Mouse (Mus musculus) G1E (cell line): ENCODE data around the gene Bms1.

Experiments
- CTCF ChIP-seq: IDR thresholded peaks from 2 replicates; pipeline ENCODE4 v1.5.1; 2012; ENCODE audit warnings: low read depth, low read length, inconsistent platforms, mixed read lengths
- GATA1 ChIP-seq: IDR thresholded peaks from 2 replicates; pipeline ENCODE4 v1.6.1; 2012; ENCODE audit warnings: borderline replicate concordance, low read length, inconsistent platforms, mixed read lengths
- GATA2 ChIP-seq: IDR thresholded peaks from 2 replicates; pipeline ENCODE4 v1.6.1; 2012; ENCODE audit warnings: low read depth, low read length, inconsistent platforms, borderline replicate concordance
- TAL1 ChIP-seq: conservative IDR thresholded peaks from 2 replicates; pipeline ENCODE4 v1.6.1; 2012; ENCODE audit warnings: low read depth, low read length, inconsistent platforms, mixed read lengths

- TF ChIP-seq CTCF (no peak), GATA1 (no peak), TAL1 (no peak), GATA2 (no peak)
Observed at GRCm38 (mm10) chr6:118350342-118350741, 68.9 kb downstream of the Bms1 start.
